Comparison of ENCODE assay signal across 19 mouse cellular contexts in the genomic region with DNA sequence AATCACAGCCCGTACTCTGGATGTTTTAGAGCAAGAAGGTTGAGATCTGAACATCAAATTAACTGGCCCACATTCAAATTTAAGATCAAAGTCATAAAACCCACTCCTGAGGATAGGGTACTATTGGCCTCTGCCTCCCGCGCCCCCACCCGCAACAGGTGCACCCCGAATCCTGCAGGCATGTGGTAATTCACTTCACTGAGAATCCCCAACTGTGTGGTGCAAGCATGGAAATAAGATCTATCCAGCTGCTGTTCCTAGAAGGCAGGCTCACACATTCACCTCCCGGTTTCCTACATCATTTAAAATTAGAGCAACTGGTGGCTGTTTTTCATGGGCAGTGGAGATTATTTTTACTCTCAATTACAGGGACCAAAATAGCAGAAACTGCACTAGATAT.
"Had no signal": no experiment of that assay in that cellular context is flagged by ENCODE, and none has a peak within 500 bp of the region (broad histone marks: within the 10 kb centered on the region; RNA-seq: fewer than 3 reads in every experiment).

No protein-coding gene starts in this region.

- ATAC-seq: liver, postnatal 0 days; lung, postnatal 0 days had no signal

- H3K4me3 ChIP-seq: liver, embryonic 15.5 days; lung, embryonic 15.5 days; megakaryocyte, embryonic 14.5 days; midbrain, embryonic 12.5 days; neural tube, embryonic 13.5 days; neural tube, embryonic 15.5 days; stomach, embryonic 15.5 days had no signal

- DNase-seq: liver, postnatal 0 days; lung, adult 2 months; lung, postnatal 14 days; midbrain, embryonic 14.5 days; retina, postnatal 1 day; right cerebral cortex, postnatal 14 days; thymus, adult 2 months; thymus, postnatal 25 days; thymus, postnatal 4 days had no signal

- H3K9ac ChIP-seq: liver, embryonic 15.5 days; liver, postnatal 0 days; lung, embryonic 15.5 days; midbrain, embryonic 12.5 days; neural tube, embryonic 13.5 days; neural tube, embryonic 15.5 days; stomach, embryonic 15.5 days had no signal

- H3K4me1 ChIP-seq: liver, embryonic 15.5 days; lung, embryonic 15.5 days; megakaryocyte, embryonic 14.5 days; midbrain, embryonic 12.5 days; neural tube, embryonic 13.5 days; neural tube, embryonic 15.5 days; stomach, embryonic 15.5 days had no signal

- H3K27me3 ChIP-seq: liver, embryonic 15.5 days; lung, embryonic 15.5 days; megakaryocyte, embryonic 14.5 days; midbrain, embryonic 12.5 days; neural tube, embryonic 13.5 days; neural tube, embryonic 15.5 days; stomach, embryonic 15.5 days had no signal

- H3K27ac ChIP-seq: liver, embryonic 15.5 days; lung, embryonic 15.5 days; macrophage; midbrain, embryonic 12.5 days; neural tube, embryonic 13.5 days; neural tube, embryonic 15.5 days; stomach, embryonic 15.5 days; stomach, postnatal 0 days had no signal

- H3K4me2 ChIP-seq: liver, embryonic 15.5 days; lung, embryonic 15.5 days; midbrain, embryonic 12.5 days; neural tube, embryonic 13.5 days; neural tube, embryonic 15.5 days; stomach, embryonic 15.5 days had no signal

- H3K36me3 ChIP-seq: liver, embryonic 15.5 days; lung, embryonic 15.5 days; midbrain, embryonic 12.5 days; neural tube, embryonic 13.5 days; neural tube, embryonic 15.5 days; stomach, embryonic 15.5 days had no signal

- H3K9me3 ChIP-seq: liver, embryonic 15.5 days; lung, embryonic 15.5 days; megakaryocyte, embryonic 14.5 days; midbrain, embryonic 12.5 days; neural tube, embryonic 13.5 days; neural tube, embryonic 15.5 days; stomach, embryonic 15.5 days had no signal
